Mouse (Mus musculus) thymus, postnatal 14 days (tissue): ENCODE measurements around the gene H2afx.
"Not testable (repeated sequence)": the region's sequence is repeated elsewhere in the genome, so short reads cannot be mapped to it uniquely, and the experiment has no call there.

ENCODE experiments used
- DNase-seq: peaks from one replicate; pipeline ENCODE4 v3.0.0; 2021

Gene H2afx

GRCm38 (mm10) chr9:44319105-44319886 lies 15.2 kb upstream of the H2afx start:
- peak; percentile 60 for DNase-seq

- peak; percentile 89 for DNase-seq
Measured at GRCm38 (mm10) chr9:44319887-44320798, 14.4 kb upstream of the H2afx start, which contains the start of gene C2cd2l. TSS of gene C2cd2l (minus strand) at chr9:44320285.

- no peak for DNase-seq
Measured at GRCm38 (mm10) chr9:44320799-44321133, 13.7 kb upstream of the H2afx start.

- not testable (repeated sequence) for DNase-seq
Measured at GRCm38 (mm10) chr9:44323656-44324055, 10.8 kb upstream of the H2afx start.

GRCm38 (mm10) chr9:44324147-44324546 lies 10.3 kb upstream of the H2afx start:
- DNase-seq: no peak

- DNase-seq: not testable (repeated sequence)
Measured at GRCm38 (mm10) chr9:44325032-44325767, 9.3 kb upstream of the H2afx start.

- no peak for DNase-seq
Measured at GRCm38 (mm10) chr9:44325768-44326370, 8.6 kb upstream of the H2afx start, which contains the start of gene Dpagt1. TSS of gene Dpagt1 (plus strand) at chr9:44326019.

- DNase-seq: peak; percentile 78
Measured at GRCm38 (mm10) chr9:44326371-44327063, 8.0 kb upstream of the H2afx start.

- no peak for DNase-seq
Measured at GRCm38 (mm10) chr9:44327064-44327711, 7.3 kb upstream of the H2afx start.

- DNase-seq: no peak
Measured at GRCm38 (mm10) chr9:44327926-44328325, 6.6 kb upstream of the H2afx start.

GRCm38 (mm10) chr9:44330736-44331135 lies 3.8 kb upstream of the H2afx start:
- DNase-seq: no peak

GRCm38 (mm10) chr9:44332918-44333638 lies 1.4 kb upstream of the H2afx start:
- no peak for DNase-seq

GRCm38 (mm10) chr9:44335331-44336092 lies 1.0 kb downstream of the H2afx start:
- DNase-seq: peak; percentile 34

- DNase-seq: no peak
Measured at GRCm38 (mm10) chr9:44336093-44336406, 1.6 kb downstream of the H2afx start.

- DNase-seq: not testable (repeated sequence)
Measured at GRCm38 (mm10) chr9:44336513-44336912, 2.0 kb downstream of the H2afx start.

- no peak for DNase-seq
Measured at GRCm38 (mm10) chr9:44336964-44337363, 2.5 kb downstream of the H2afx start.

- DNase-seq: no peak
Measured at GRCm38 (mm10) chr9:44337436-44338169, 3.1 kb downstream of the H2afx start.

GRCm38 (mm10) chr9:44338574-44338973 lies 4.1 kb downstream of the H2afx start:
- DNase-seq: no peak

GRCm38 (mm10) chr9:44341487-44341886 lies 7.0 kb downstream of the H2afx start:
- no peak for DNase-seq
